Mouse (Mus musculus) hindbrain, embryonic 15.5 days (tissue): ENCODE data around the gene Plcl1. TPM values are rescaled to one million over a fixed set of nuclear protein-coding genes. Genes with fewer than 3 reads are reported as not detected.

Source experiments
- ATAC-seq: fragments of 200-750 bp; cut with Nextera tagmentation; 2 replicates; pipeline ENCODE4 v1.8.0; 2017; ENCODE audit warnings: low read depth, moderate number of reproducible peaks, moderate TSS enrichment; ENCODE audit not compliant: low FRiP score
- H3K27ac ChIP-seq: fragments of 300-500 bp; sonication (generic); replicated peaks from 2 replicates; pipeline ENCODE4 v1.5.1; 2015; ENCODE audit warnings: mild to moderate bottlenecking, inconsistent platforms
- H3K27me3 ChIP-seq: fragments of 300-500 bp; sonication (generic); 2 replicates; pipeline ENCODE4 v1.6.1; 2015; ENCODE audit warnings: control low read depth, inconsistent platforms
- H3K36me3 ChIP-seq: fragments of 300-500 bp; sonication (generic); 2 replicates; pipeline ENCODE4 v1.6.1; 2015; ENCODE audit warnings: control low read depth, inconsistent platforms
- H3K4me1 ChIP-seq: fragments of 300-500 bp; sonication (generic); replicated peaks from 2 replicates; pipeline ENCODE4 v1.6.1; 2015; ENCODE audit warnings: control low read depth, inconsistent platforms
- H3K4me2 ChIP-seq: fragments of 300-500 bp; sonication (generic); 2 replicates; pipeline ENCODE4 v1.6.1; 2015; ENCODE audit warnings: moderate library complexity, mild to moderate bottlenecking, inconsistent platforms
- H3K4me3 ChIP-seq: fragments of 300-500 bp; sonication (generic); 2 replicates; pipeline ENCODE4 v1.5.1; 2015; ENCODE audit warnings: mild to moderate bottlenecking, inconsistent platforms
- H3K9ac ChIP-seq: fragments of 300-500 bp; sonication (generic); 2 replicates; pipeline ENCODE4 v1.6.1; 2015; ENCODE audit warnings: inconsistent platforms
- H3K9me3 ChIP-seq: fragments of 300-500 bp; sonication (generic); 2 replicates; pipeline ENCODE4 v1.6.1; 2016; ENCODE audit warnings: control low read depth, inconsistent platforms
- WGBS: fragments of 180-500 bp; shearing (Covaris S2); methylation state at CpG from one replicate; pipeline ENCODE4 v1.1.7; 2015; 5-methylcytosine and 5-hydroxymethylcytosine counted together
- polyA plus RNA-seq: library from polyadenylated mRNA; unstranded; fragments of >200 nt; fragmentation: Nextera tagmentation; extraction: Ambion mirVana; gene quantifications from 2 replicates; pipeline ENCODE4 v1.2.1, GENCODE M21; 2015

The Plcl1 gene
- polyA plus RNA-seq, result 4.0 and 4.5 TPM in 2 replicates

GRCm38 (mm10) chr1:55405272-55406022, at the start of gene Plcl1:
Plcl1 (plus strand) TSS chr1:55405921.
- no peaks in the 10 kb centered on the region for H3K9me3 ChIP-seq
- peaks cover 14% of the 10 kb centered on the region for H3K4me1 ChIP-seq
- H3K4me2 ChIP-seq, result peak within 1 kb of the TSS; percentile 95
- peak within 1 kb of the TSS; percentile 74 for H3K27ac ChIP-seq
- WGBS, result 3% methylated on average over 46 of the region's 51 CpGs
- H3K4me3 ChIP-seq, result peak within 1 kb of the TSS; percentile 74
- H3K9ac ChIP-seq, result peak within 1 kb of the TSS; percentile 60
- no peaks in the 10 kb centered on the region for H3K36me3 ChIP-seq
- no peaks in the 10 kb centered on the region for H3K27me3 ChIP-seq
- ATAC-seq, result peak; percentile 99

GRCm38 (mm10) chr1:55362634-55363033, 43.1 kb upstream of the Plcl1 start:
- Histone ChIP-seq H3K4me3 (peak overlapping the region; percentile 57), H3K36me3 (no peaks in the 10 kb centered on the region), H3K27ac (no peak overlapping the region), H3K4me2 (peak overlapping the region; percentile 74), H3K27me3 (peaks cover 20% of the 10 kb centered on the region), H3K4me1 (peaks cover 10% of the 10 kb centered on the region), H3K9me3 (no peaks in the 10 kb centered on the region), H3K9ac (no peak overlapping the region)
- peak; percentile 69 for ATAC-seq
- 50% methylated on average over 48 of the region's 49 CpGs for WGBS

GRCm38 (mm10) chr1:55363044-55363565, 42.6 kb upstream of the Plcl1 start, which contains the start of gene Boll:
Boll (minus strand) TSS chr1:55363469.
- Histone ChIP-seq H3K9ac (0 out of 2 replicates have a peak within 1 kb of the TSS, but pooled peaks have one; percentile 22), H3K36me3 (no peaks in the 10 kb centered on the region), H3K4me2 (peak within 1 kb of the TSS; percentile 74), H3K27me3 (peaks cover 20% of the 10 kb centered on the region), H3K4me1 (peaks cover 10% of the 10 kb centered on the region), H3K9me3 (no peaks in the 10 kb centered on the region), H3K4me3 (peak within 1 kb of the TSS; percentile 57), H3K27ac (no peak within 1 kb of the TSS)
- 11% methylated on average over 60 of the region's 68 CpGs for WGBS
- ATAC-seq, result peak; percentile 81

GRCm38 (mm10) chr1:55363586-55363985, 42.1 kb upstream of the Plcl1 start:
- H3K9ac ChIP-seq, result 0 out of 2 replicates have a peak overlapping the region, but pooled peaks have one; percentile 22
- peak; percentile 84 for ATAC-seq
- no peaks in the 10 kb centered on the region for H3K36me3 ChIP-seq
- under 1% methylated on average over 27 of the region's 27 CpGs for WGBS
- peak overlapping the region; percentile 74 for H3K4me2 ChIP-seq
- peak overlapping the region; percentile 57 for H3K4me3 ChIP-seq
- peaks cover 20% of the 10 kb centered on the region for H3K27me3 ChIP-seq
- H3K27ac ChIP-seq, result no peak overlapping the region
- H3K4me1 ChIP-seq, result peaks cover 10% of the 10 kb centered on the region
- H3K9me3 ChIP-seq, result no peaks in the 10 kb centered on the region

- Histone ChIP-seq H3K9ac (no peak overlapping the region), H3K4me2 (no peak overlapping the region), H3K4me1 (no peaks in the 10 kb centered on the region), H3K36me3 (no peaks in the 10 kb centered on the region), H3K9me3 (no peaks in the 10 kb centered on the region), H3K4me3 (no peak overlapping the region), H3K27ac (no peak overlapping the region), H3K27me3 (no peaks in the 10 kb centered on the region)
- ATAC-seq, result no peak
- WGBS, result 91% methylated on average over 3 of the region's 3 CpGs
Measured at GRCm38 (mm10) chr1:55372626-55373025, 33.1 kb upstream of the Plcl1 start.

- H3K4me1 ChIP-seq, result no peaks in the 10 kb centered on the region
- 70% methylated on average over 2 of the region's 2 CpGs for WGBS
- H3K9ac ChIP-seq, result no peak overlapping the region
- no peaks in the 10 kb centered on the region for H3K36me3 ChIP-seq
- no peaks in the 10 kb centered on the region for H3K27me3 ChIP-seq
- H3K4me2 ChIP-seq, result no peak overlapping the region
- no peak overlapping the region for H3K4me3 ChIP-seq
- H3K27ac ChIP-seq, result no peak overlapping the region
- no peaks in the 10 kb centered on the region for H3K9me3 ChIP-seq
- ATAC-seq, result no peak
Measured at GRCm38 (mm10) chr1:55380527-55380926, 25.2 kb upstream of the Plcl1 start.

GRCm38 (mm10) chr1:55383114-55383773, 22.5 kb upstream of the Plcl1 start:
- peak; percentile 88 for ATAC-seq
- H3K9ac ChIP-seq, result no peak overlapping the region
- no peaks in the 10 kb centered on the region for H3K27me3 ChIP-seq
- no peaks in the 10 kb centered on the region for H3K36me3 ChIP-seq
- WGBS, result 9% methylated on average over 9 of the region's 9 CpGs
- no peaks in the 10 kb centered on the region for H3K4me1 ChIP-seq
- H3K27ac ChIP-seq, result no peak overlapping the region
- H3K9me3 ChIP-seq, result no peaks in the 10 kb centered on the region
- H3K4me2 ChIP-seq, result no peak overlapping the region
- no peak overlapping the region for H3K4me3 ChIP-seq

- H3K4me2 ChIP-seq, result no peak overlapping the region
- H3K9ac ChIP-seq, result no peak overlapping the region
- H3K4me3 ChIP-seq, result no peak overlapping the region
- H3K27ac ChIP-seq, result no peak overlapping the region
- no peaks in the 10 kb centered on the region for H3K27me3 ChIP-seq
- peaks cover 4% of the 10 kb centered on the region for H3K4me1 ChIP-seq
- ATAC-seq, result peak; percentile 76; the same call in 1 of the 2 replicates
- no peaks in the 10 kb centered on the region for H3K36me3 ChIP-seq
- no peaks in the 10 kb centered on the region for H3K9me3 ChIP-seq
- 40% methylated on average over 5 of the region's 5 CpGs for WGBS
Measured at GRCm38 (mm10) chr1:55399891-55400290, 5.8 kb upstream of the Plcl1 start.

- Histone ChIP-seq H3K4me2 (peak overlapping the region; percentile 95), H3K27me3 (no peaks in the 10 kb centered on the region), H3K4me1 (peaks cover 14% of the 10 kb centered on the region), H3K9me3 (no peaks in the 10 kb centered on the region), H3K36me3 (no peaks in the 10 kb centered on the region), H3K9ac (no peak overlapping the region), H3K4me3 (peak overlapping the region; percentile 74), H3K27ac (no peak overlapping the region)
- WGBS, result 1% methylated on average over 3 of the region's 3 CpGs
- ATAC-seq, result no peak
Measured at GRCm38 (mm10) chr1:55404439-55404838, 1.3 kb upstream of the Plcl1 start.

GRCm38 (mm10) chr1:55406023-55406413, 297 bp downstream of the Plcl1 start:
- Histone ChIP-seq H3K27ac (peak overlapping the region; percentile 74), H3K4me3 (peak overlapping the region; percentile 74)

GRCm38 (mm10) chr1:55406531-55407375, 1.0 kb downstream of the Plcl1 start:
- peak overlapping the region; percentile 74 for H3K27ac ChIP-seq
- peak overlapping the region; percentile 74 for H3K4me3 ChIP-seq
- H3K4me1 ChIP-seq, result peaks cover 14% of the 10 kb centered on the region
- H3K27me3 ChIP-seq, result no peaks in the 10 kb centered on the region
- peak; percentile 10; the same call in 1 of the 2 replicates for ATAC-seq
- WGBS, result 2% methylated on average over 35 of the region's 35 CpGs
- H3K9me3 ChIP-seq, result no peaks in the 10 kb centered on the region
- H3K9ac ChIP-seq, result peak overlapping the region; percentile 60
- H3K4me2 ChIP-seq, result peak overlapping the region; percentile 95
- H3K36me3 ChIP-seq, result no peaks in the 10 kb centered on the region

More at GRCm38 (mm10) chr1:55406023-55406413, 297 bp downstream of the Plcl1 start:
- Histone ChIP-seq H3K9ac (peak overlapping the region; percentile 60), H3K27me3 (no peaks in the 10 kb centered on the region), H3K9me3 (no peaks in the 10 kb centered on the region), H3K36me3 (no peaks in the 10 kb centered on the region), H3K4me2 (peak overlapping the region; percentile 95), H3K4me1 (peaks cover 14% of the 10 kb centered on the region)
- peak; percentile 80; the same call in 1 of the 2 replicates for ATAC-seq
- under 1% methylated on average over 42 of the region's 42 CpGs for WGBS
